Comparison of ENCODE assay signal across 20 mouse cellular contexts in genomic region chr6:137457210-137457609, GRCm38 (mm10).
DNase-seq lines count a peak whose midpoint lies in the region; ATAC-seq and TF ChIP-seq lines count a peak whose summit lies in the region.
"Had no signal": no experiment of that assay in that cellular context is flagged by ENCODE, and none has a peak within 500 bp of the region (broad histone marks: within the 10 kb centered on the region; RNA-seq: fewer than 3 reads in every experiment).

No protein-coding gene starts in this region.

- TF ChIP-seq CTCF in hindbrain, postnatal 0 days (IDR thresholded peaks at IDR 0.05; ENCODE audit: low read depth) = no peak
- no peak for TF ChIP-seq CTCF in heart, adult 2 months (IDR thresholded peaks at IDR 0.05)

- no peaks in the 10 kb centered on the region for H3K79me2 ChIP-seq in heart, adult 2 months (replicated peaks; ENCODE audit: control insufficient read depth, insufficient read depth, low read length)

- intact Hi-C loops in heart, adult 2 months (cut with DNase I) = loop anchor here (2.0 to 5.0 kb wide), 2 partner anchors 100 to 206 kb away; no protein-coding TSS in a partner anchor

- H3K4me3 ChIP-seq in hindbrain, postnatal 0 days (ENCODE audit: low read length) = no peak overlapping the region
- H3K4me3 ChIP-seq in hindbrain, embryonic 16.5 days (ENCODE audit: low read length) = no peak overlapping the region
- no peak overlapping the region for H3K4me3 ChIP-seq in heart, adult 2 months
- H3K4me3 ChIP-seq in heart, embryonic 14.5 days (ENCODE audit: control insufficient read depth in 1 of 2, insufficient read depth in 1 of 2, low read depth in 1 of 2, low read length in 2 of 2) = no peak overlapping the region
- no peak overlapping the region for H3K4me3 ChIP-seq in forebrain, embryonic 10.5 days
- H3K4me3 ChIP-seq: embryonic facial prominence, embryonic 12.5 days; hindbrain, embryonic 15.5 days; limb, embryonic 13.5 days had no signal

- H3K27me3 ChIP-seq in hindbrain, postnatal 0 days (ENCODE audit: insufficient read depth, low read length) = no peaks in the 10 kb centered on the region
- no peaks in the 10 kb centered on the region for H3K27me3 ChIP-seq in hindbrain, embryonic 16.5 days (replicated peaks; ENCODE audit: control insufficient read depth, insufficient read depth, low read length)
- H3K27me3 ChIP-seq in heart, adult 2 months (ENCODE audit: control insufficient read depth, insufficient read depth, low read length) = no peaks in the 10 kb centered on the region
- no peaks in the 10 kb centered on the region for H3K27me3 ChIP-seq in heart, embryonic 14.5 days (ENCODE audit: control insufficient read depth, insufficient read depth, low read length)
- 0 out of 2 replicates have a peak, but pooled peaks cover 6% of the 10 kb centered on the region for H3K27me3 ChIP-seq in forebrain, embryonic 10.5 days (ENCODE audit: poor library complexity, severe bottlenecking)
- H3K27me3 ChIP-seq: hindbrain, embryonic 15.5 days; limb, embryonic 13.5 days had no signal

- DNase-seq in hindbrain, postnatal 0 days (ENCODE audit: low spot score) = no peak
- peak in 1 of 2 experiments; percentile 30 for DNase-seq in heart, adult 2 months
- peak; percentile 37 for DNase-seq in heart, postnatal 4 days
- no peak for DNase-seq in forebrain, embryonic 10.5 days (ENCODE audit: extremely low spot score, low spot score)
- no peak for DNase-seq in cerebellum, adult 11-12 months
- no peak for DNase-seq in adrenal gland, adult (ENCODE audit: inconsistent age in 2 of 2, low spot score in 1 of 2)
- DNase-seq: adrenal gland, postnatal 10 days; B cell, adult 2 months; cerebellum, adult 8-10 months; forebrain, postnatal 0 days; kidney, adult 2 months; kidney, postnatal 25 days; layer of hippocampus, adult 9-11 months; right cerebral cortex, postnatal 4 days had no signal

- no peak for ATAC-seq in hindbrain, postnatal 0 days
- ATAC-seq in hindbrain, embryonic 16.5 days = no peak
- no peak for ATAC-seq in heart, embryonic 14.5 days (ENCODE audit: insufficient number of reproducible peaks, insufficient read depth, low FRiP score, low read depth)
- ATAC-seq: forebrain, postnatal 0 days had no signal

- no peak for TF ChIP-seq EP300 in heart, adult 2 months (IDR thresholded peaks at IDR 0.05; ENCODE audit: insufficient read depth, low read depth, low read length)

- no peak overlapping the region for H3K9ac ChIP-seq in hindbrain, postnatal 0 days (replicated peaks; ENCODE audit: low read length)
- no peak overlapping the region for H3K9ac ChIP-seq in hindbrain, embryonic 16.5 days (ENCODE audit: low read depth, low read length)
- no peak overlapping the region for H3K9ac ChIP-seq in heart, adult 2 months (ENCODE audit: low read depth, low read length)
- H3K9ac ChIP-seq in heart, embryonic 14.5 days (ENCODE audit: low read length) = no peak overlapping the region
- H3K9ac ChIP-seq: embryonic facial prominence, embryonic 12.5 days; forebrain, postnatal 0 days; hindbrain, embryonic 15.5 days; limb, embryonic 13.5 days; liver, embryonic 14.5 days had no signal

- H3K36me3 ChIP-seq in hindbrain, postnatal 0 days (ENCODE audit: insufficient read depth, low read length) = no peaks in the 10 kb centered on the region
- H3K36me3 ChIP-seq in hindbrain, embryonic 16.5 days (ENCODE audit: control insufficient read depth, insufficient read depth, low read length) = no peaks in the 10 kb centered on the region
- no peaks in the 10 kb centered on the region for H3K36me3 ChIP-seq in heart, adult 2 months (ENCODE audit: control insufficient read depth, insufficient read depth, low read length)
- no peaks in the 10 kb centered on the region for H3K36me3 ChIP-seq in heart, embryonic 14.5 days (ENCODE audit: control insufficient read depth, insufficient read depth, low read length)
- no peaks in the 10 kb centered on the region for H3K36me3 ChIP-seq in forebrain, embryonic 10.5 days (replicated peaks)
- H3K36me3 ChIP-seq: embryonic facial prominence, embryonic 12.5 days; limb, embryonic 13.5 days had no signal

- 52% methylated on average over 7 of the region's 7 CpGs for WGBS in hindbrain, postnatal 0 days
- WGBS in hindbrain, embryonic 16.5 days = 63% methylated on average over 7 of the region's 7 CpGs
- 15% methylated on average over 7 of the region's 7 CpGs for WGBS in heart, adult 2 months
- WGBS in heart, embryonic 14.5 days = 25% methylated on average over 7 of the region's 7 CpGs
- 62% methylated on average over 7 of the region's 7 CpGs for WGBS in forebrain, embryonic 10.5 days

- no peaks in the 10 kb centered on the region for H3K4me1 ChIP-seq in hindbrain, postnatal 0 days (ENCODE audit: insufficient read depth, low read length)
- H3K4me1 ChIP-seq in hindbrain, embryonic 16.5 days (ENCODE audit: control insufficient read depth, insufficient read depth, low read depth, low read length) = no peaks in the 10 kb centered on the region
- peaks cover 7% of the 10 kb centered on the region for H3K4me1 ChIP-seq in heart, adult 2 months (ENCODE audit: control insufficient read depth, insufficient read depth, low read length)
- H3K4me1 ChIP-seq in heart, embryonic 14.5 days (ENCODE audit: control insufficient read depth in 2 of 2, insufficient read depth in 2 of 2, low read length in 2 of 2) = peaks cover 17 to 24% of the 10 kb centered on the region in 2 experiments
- peaks cover 7% of the 10 kb centered on the region for H3K4me1 ChIP-seq in forebrain, embryonic 10.5 days

- 0 out of 2 replicates have a peak overlapping the region, but pooled peaks have one; percentile 20 for H3K27ac ChIP-seq in hindbrain, postnatal 0 days
- no peak overlapping the region for H3K27ac ChIP-seq in hindbrain, embryonic 16.5 days (ENCODE audit: low read depth, low read length)
- peak overlapping the region; percentile 47 for H3K27ac ChIP-seq in heart, adult 2 months
- H3K27ac ChIP-seq in heart, embryonic 14.5 days (replicated peaks in 1 of 2; ENCODE audit: control insufficient read depth in 1 of 2, insufficient read depth in 1 of 2, low read depth in 2 of 2, low read length in 2 of 2) = peak overlapping the region; percentile 28 to 39
- no peak overlapping the region for H3K27ac ChIP-seq in forebrain, embryonic 10.5 days
- H3K27ac ChIP-seq: embryonic facial prominence, embryonic 12.5 days; hindbrain, embryonic 15.5 days; limb, embryonic 13.5 days; liver, embryonic 14.5 days had no signal

- no peaks in the 10 kb centered on the region for H3K9me3 ChIP-seq in hindbrain, postnatal 0 days (ENCODE audit: low read length)
- no peaks in the 10 kb centered on the region for H3K9me3 ChIP-seq in hindbrain, embryonic 16.5 days (ENCODE audit: control insufficient read depth, low read length)
- H3K9me3 ChIP-seq in heart, embryonic 14.5 days (ENCODE audit: control insufficient read depth, low read length) = no peaks in the 10 kb centered on the region
- H3K9me3 ChIP-seq in forebrain, embryonic 10.5 days = no peaks in the 10 kb centered on the region
- H3K9me3 ChIP-seq: embryonic facial prominence, embryonic 12.5 days; hindbrain, embryonic 15.5 days; limb, embryonic 13.5 days had no signal

- H3K4me2 ChIP-seq in hindbrain, postnatal 0 days (ENCODE audit: low read depth, low read length) = no peak overlapping the region
- no peak overlapping the region for H3K4me2 ChIP-seq in hindbrain, embryonic 16.5 days (ENCODE audit: low read length)
- H3K4me2 ChIP-seq in heart, embryonic 14.5 days (ENCODE audit: low read length) = no peak overlapping the region
- H3K4me2 ChIP-seq: embryonic facial prominence, embryonic 12.5 days; hindbrain, embryonic 15.5 days; limb, embryonic 13.5 days had no signal

- 0 out of 2 replicates have a peak, but pooled peaks have one; percentile 14 for TF ChIP-seq POLR2A in heart, adult 2 months (IDR thresholded peaks at IDR 0.05; ENCODE audit: insufficient read depth, low read depth, low read length)

Comparison
In these comparisons a context has a peak if more than half of its experiments do, and no peak if none do; other contexts are left out.
1. H3K27ac ChIP-seq: peak in hindbrain, postnatal 0 days (single experiment), heart, adult 2 months (single experiment) and heart, embryonic 14.5 days (2 of 2); none in hindbrain, embryonic 16.5 days (single experiment) and forebrain, embryonic 10.5 days (single experiment).